Mouse (Mus musculus): ENCODE results near the gene Gm884. TPM values are rescaled to one million over a fixed set of nuclear protein-coding genes. Genes with fewer than 3 reads are reported as not detected.

Gene Gm884
- polyA plus RNA-seq, 1 experiment from 2014 or later: not detected

DNA sequence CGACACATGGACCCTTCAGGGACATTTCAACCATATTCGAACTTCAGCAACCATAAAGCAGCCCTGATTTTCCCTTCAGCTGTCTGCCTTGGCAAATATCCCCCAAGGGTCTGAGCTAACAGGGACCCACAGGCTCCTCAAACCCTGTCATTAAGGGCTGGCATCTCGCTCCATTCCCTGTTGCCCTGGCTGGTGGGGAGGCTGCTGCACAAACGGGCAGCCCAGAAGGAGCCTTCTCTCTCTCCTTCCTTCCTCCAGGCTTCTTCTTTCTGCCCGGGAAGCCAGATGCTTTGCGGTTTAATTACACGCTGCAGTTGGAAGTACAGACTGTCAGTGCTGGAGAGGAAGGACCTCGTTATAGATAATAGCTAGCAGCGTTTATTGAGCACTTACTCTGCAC, 22.3 kb upstream of the Gm884 start:
- 79% methylated on average over 9 of the region's 9 CpGs for WGBS
- peaks cover 6% of the 10 kb centered on the region; the same call in 1 of the 2 replicates for H3K27me3 ChIP-seq (ENCODE audit: control insufficient read depth, insufficient read depth, low read length)
- H3K4me1 ChIP-seq (replicated peaks; ENCODE audit: control insufficient read depth, insufficient read depth, low read length): no peaks in the 10 kb centered on the region

DNA sequence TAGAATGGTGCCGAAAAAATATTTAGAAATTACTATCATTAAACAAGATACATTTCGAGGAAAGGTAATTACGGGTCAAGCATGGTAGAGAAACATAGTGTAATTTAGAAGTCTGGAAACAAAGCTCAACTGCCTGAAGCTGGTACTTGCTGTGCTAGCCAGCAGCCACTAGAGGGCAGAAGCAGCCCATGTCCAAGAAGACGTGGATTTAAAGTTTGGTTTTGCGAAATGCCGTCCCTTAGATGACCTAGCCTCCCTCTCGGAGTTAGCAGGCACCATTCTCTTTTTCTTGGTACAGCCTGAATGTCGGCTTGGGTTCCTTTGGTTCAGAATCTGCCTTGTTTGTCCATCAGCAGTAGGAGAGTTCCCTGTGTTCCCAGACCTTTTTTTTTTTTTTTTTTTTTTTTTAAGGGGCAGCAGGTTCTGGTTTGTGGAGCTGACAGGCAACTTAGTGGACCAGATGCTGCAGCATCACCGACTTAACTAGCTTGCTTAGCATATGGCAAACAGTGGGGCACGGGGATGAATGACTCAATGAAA, 18.5 kb upstream of the Gm884 start:
- peak; percentile 81 for DNase-seq (ENCODE audit: low spot score)
- Histone ChIP-seq H3K36me3 (ENCODE audit: control insufficient read depth, insufficient read depth, low read length) (no peaks in the 10 kb centered on the region), H3K27ac (ENCODE audit: low read depth, low read length) (no peak overlapping the region), H3K4me2 (replicated peaks; ENCODE audit: low read depth, low read length) (peak overlapping the region; percentile 24; the same call in 1 of the 2 replicates), H3K4me3 (ENCODE audit: low read depth, low read length) (no peak overlapping the region), H3K9ac (ENCODE audit: low read depth, low read length) (no peak overlapping the region), H3K27me3 (ENCODE audit: control insufficient read depth, insufficient read depth, low read length) (0 out of 2 replicates have a peak, but pooled peaks cover 2% of the 10 kb centered on the region), H3K4me1 (replicated peaks; ENCODE audit: control insufficient read depth, insufficient read depth, low read length) (no peaks in the 10 kb centered on the region), H3K9me3 (ENCODE audit: control insufficient read depth, low read length) (no peaks in the 10 kb centered on the region)
- 7% methylated on average over 10 of the region's 10 CpGs for WGBS
- ATAC-seq (ENCODE audit: low FRiP score): no peak

More for the DNA sequence above, 22.3 kb upstream of the Gm884 start:
- Histone ChIP-seq H3K4me3 (ENCODE audit: low read depth, low read length) (no peak overlapping the region), H3K9me3 (ENCODE audit: control insufficient read depth, low read length) (no peaks in the 10 kb centered on the region), H3K36me3 (ENCODE audit: control insufficient read depth, insufficient read depth, low read length) (no peaks in the 10 kb centered on the region), H3K4me2 (replicated peaks; ENCODE audit: low read depth, low read length) (no peak overlapping the region), H3K27ac (ENCODE audit: low read depth, low read length) (no peak overlapping the region), H3K9ac (ENCODE audit: low read depth, low read length) (no peak overlapping the region)
- ATAC-seq (ENCODE audit: low FRiP score) (no peak), DNase-seq (ENCODE audit: low spot score) (no peak)

DNA sequence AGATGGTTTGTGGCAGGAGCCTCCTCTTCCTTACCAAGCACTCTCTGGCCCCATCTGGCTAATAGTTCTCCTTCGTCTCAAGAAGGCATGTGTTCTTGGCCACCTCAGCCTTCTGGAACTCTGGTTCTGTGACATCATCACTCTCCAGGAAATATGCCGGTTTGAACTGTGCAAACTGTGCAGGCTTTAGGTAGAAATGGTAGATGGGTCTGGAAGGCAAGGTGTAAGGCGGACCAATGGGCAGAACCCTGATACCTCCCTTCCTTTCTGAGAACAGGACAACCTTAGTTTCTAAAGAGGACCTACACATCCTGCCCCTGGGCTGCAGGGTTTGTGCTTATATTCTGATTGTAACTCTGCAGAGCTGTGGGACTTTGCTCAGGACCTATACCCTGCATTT, 17.9 kb upstream of the Gm884 start, which contains the start of gene Lyzl6:
Gene Lyzl6, minus strand, starts transcription at position 101 of the 400 bp plus-strand sequence.
- Histone ChIP-seq H3K27ac (ENCODE audit: low read depth, low read length) (no peak within 1 kb of the TSS), H3K4me2 (replicated peaks; ENCODE audit: low read depth, low read length) (peak within 1 kb of the TSS; percentile 24; the same call in 1 of the 2 replicates), H3K4me1 (replicated peaks; ENCODE audit: control insufficient read depth, insufficient read depth, low read length) (no peaks in the 10 kb centered on the region), H3K27me3 (ENCODE audit: control insufficient read depth, insufficient read depth, low read length) (0 out of 2 replicates have a peak, but pooled peaks cover 2% of the 10 kb centered on the region), H3K4me3 (ENCODE audit: low read depth, low read length) (no peak within 1 kb of the TSS), H3K9ac (ENCODE audit: low read depth, low read length) (no peak within 1 kb of the TSS), H3K36me3 (ENCODE audit: control insufficient read depth, insufficient read depth, low read length) (no peaks in the 10 kb centered on the region), H3K9me3 (ENCODE audit: control insufficient read depth, low read length) (no peaks in the 10 kb centered on the region)
- ATAC-seq (ENCODE audit: low FRiP score) (no peak), DNase-seq (ENCODE audit: low spot score) (no peak)
- WGBS: 76% methylated on average over 3 of the region's 3 CpGs

DNA sequence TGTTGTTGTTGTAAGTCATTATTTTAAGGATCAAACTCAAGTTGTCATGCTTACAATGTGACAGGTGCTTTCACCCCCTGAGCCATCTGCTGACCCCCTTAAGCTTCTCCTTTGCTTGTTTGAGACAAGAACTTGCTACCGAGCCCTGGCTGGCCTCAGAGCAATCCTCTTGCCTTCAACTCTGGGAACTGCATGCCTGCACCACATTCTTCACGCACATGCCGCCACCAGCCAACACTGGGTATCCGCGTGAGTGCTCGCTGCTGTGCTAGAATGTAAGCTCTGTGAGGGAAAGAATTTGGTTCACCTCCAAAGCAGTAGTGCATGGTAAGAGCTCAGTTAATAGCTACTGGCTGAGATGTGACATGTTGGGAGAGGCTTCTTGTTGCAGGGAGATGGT, 15.3 kb upstream of the Gm884 start:
- DNase-seq (ENCODE audit: low spot score): no peak
- H3K9ac ChIP-seq (ENCODE audit: low read depth, low read length): no peak overlapping the region
- no peaks in the 10 kb centered on the region for H3K4me1 ChIP-seq (replicated peaks; ENCODE audit: control insufficient read depth, insufficient read depth, low read length)
- no peaks in the 10 kb centered on the region for H3K9me3 ChIP-seq (ENCODE audit: control insufficient read depth, low read length)
- 0 out of 2 replicates have a peak, but pooled peaks cover 2% of the 10 kb centered on the region for H3K27me3 ChIP-seq (ENCODE audit: control insufficient read depth, insufficient read depth, low read length)
- 90% methylated on average over 6 of the region's 6 CpGs for WGBS
- no peak overlapping the region for H3K4me3 ChIP-seq (ENCODE audit: low read depth, low read length)
- no peak for ATAC-seq (ENCODE audit: low FRiP score)
- H3K36me3 ChIP-seq (ENCODE audit: control insufficient read depth, insufficient read depth, low read length): no peaks in the 10 kb centered on the region
- H3K4me2 ChIP-seq (replicated peaks; ENCODE audit: low read depth, low read length): no peak overlapping the region
- H3K27ac ChIP-seq (ENCODE audit: low read depth, low read length): no peak overlapping the region

DNA sequence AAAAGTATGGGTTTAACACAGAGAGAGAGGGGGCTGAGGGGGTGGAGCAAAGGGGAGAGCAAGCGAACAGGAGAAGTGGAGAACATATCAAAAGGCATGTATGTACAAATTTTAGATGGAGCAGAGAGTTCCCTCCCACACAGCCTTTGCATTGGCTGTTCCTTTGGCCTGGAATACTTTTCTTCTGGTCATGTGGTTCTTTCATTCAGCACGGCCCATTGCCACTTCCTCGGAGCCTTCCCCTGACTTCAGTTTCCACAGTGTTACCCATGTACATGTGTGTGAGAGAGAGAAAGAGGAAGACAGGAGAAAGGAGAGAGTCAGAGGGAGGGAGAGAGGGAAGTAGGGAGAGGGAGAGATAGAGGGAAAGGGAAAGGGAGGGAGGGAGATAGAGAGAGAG, 14.5 kb upstream of the Gm884 start:
- DNase-seq (ENCODE audit: low spot score) (no peak), ATAC-seq (ENCODE audit: low FRiP score) (no peak)
- H3K4me1 ChIP-seq (replicated peaks; ENCODE audit: control insufficient read depth, insufficient read depth, low read length): no peaks in the 10 kb centered on the region
- 0 out of 2 replicates have a peak, but pooled peaks cover 2% of the 10 kb centered on the region for H3K27me3 ChIP-seq (ENCODE audit: control insufficient read depth, insufficient read depth, low read length)
- WGBS: 87% methylated on average over 3 of the region's 3 CpGs
- H3K9ac ChIP-seq (ENCODE audit: low read depth, low read length): no peak overlapping the region
- no peak overlapping the region for H3K4me3 ChIP-seq (ENCODE audit: low read depth, low read length)
- no peaks in the 10 kb centered on the region for H3K9me3 ChIP-seq (ENCODE audit: control insufficient read depth, low read length)
- H3K36me3 ChIP-seq (ENCODE audit: control insufficient read depth, insufficient read depth, low read length): no peaks in the 10 kb centered on the region
- H3K27ac ChIP-seq (ENCODE audit: low read depth, low read length): no peak overlapping the region
- H3K4me2 ChIP-seq (replicated peaks; ENCODE audit: low read depth, low read length): no peak overlapping the region

- no peaks in the 10 kb centered on the region for H3K9me3 ChIP-seq (ENCODE audit: control insufficient read depth, low read length)
- no peak overlapping the region for H3K4me2 ChIP-seq (replicated peaks; ENCODE audit: low read depth, low read length)
- no peak for ATAC-seq (ENCODE audit: low FRiP score)
- no peaks in the 10 kb centered on the region for H3K36me3 ChIP-seq (ENCODE audit: control insufficient read depth, insufficient read depth, low read length)
- no peak overlapping the region for H3K9ac ChIP-seq (ENCODE audit: low read depth, low read length)
- WGBS: 90% methylated on average over 7 of the region's 7 CpGs
- 0 out of 2 replicates have a peak, but pooled peaks cover 2% of the 10 kb centered on the region for H3K27me3 ChIP-seq (ENCODE audit: control insufficient read depth, insufficient read depth, low read length)
- no peak overlapping the region for H3K27ac ChIP-seq (ENCODE audit: low read depth, low read length)
- H3K4me3 ChIP-seq (ENCODE audit: low read depth, low read length): no peak overlapping the region
- DNase-seq (ENCODE audit: low spot score): no peak
- H3K4me1 ChIP-seq (replicated peaks; ENCODE audit: control insufficient read depth, insufficient read depth, low read length): no peaks in the 10 kb centered on the region
These were observed 13.9 kb upstream of the Gm884 start for GRCm38 (mm10) chr11:103634806-103635205.

DNA sequence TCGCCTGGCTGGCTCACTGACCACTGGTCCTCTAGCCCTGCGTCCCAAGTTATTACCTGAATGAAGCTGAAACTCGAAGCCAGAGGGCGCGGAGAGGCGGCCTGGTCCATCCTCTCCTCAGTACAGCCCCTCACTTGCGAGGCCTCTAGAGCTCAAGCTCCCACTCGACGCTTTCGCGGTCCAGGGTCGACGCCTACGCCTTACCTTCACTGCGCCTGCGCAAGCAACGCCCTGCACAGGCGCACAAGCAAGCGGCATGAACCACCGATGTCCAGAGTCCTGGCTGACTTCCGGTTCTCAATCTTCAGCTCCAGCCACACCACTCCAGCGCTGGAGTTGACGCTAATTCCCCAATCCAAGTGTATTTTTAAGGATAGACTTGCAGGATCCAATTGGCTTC, 6.5 kb upstream of the Gm884 start:
- Histone ChIP-seq H3K4me3 (ENCODE audit: low read depth, low read length) (no peak overlapping the region), H3K9me3 (ENCODE audit: control insufficient read depth, low read length) (no peaks in the 10 kb centered on the region), H3K27ac (ENCODE audit: low read depth, low read length) (no peak overlapping the region), H3K4me2 (replicated peaks; ENCODE audit: low read depth, low read length) (no peak overlapping the region), H3K36me3 (ENCODE audit: control insufficient read depth, insufficient read depth, low read length) (no peaks in the 10 kb centered on the region), H3K27me3 (ENCODE audit: control insufficient read depth, insufficient read depth, low read length) (no peaks in the 10 kb centered on the region), H3K4me1 (replicated peaks; ENCODE audit: control insufficient read depth, insufficient read depth, low read length) (no peaks in the 10 kb centered on the region), H3K9ac (ENCODE audit: low read depth, low read length) (no peak overlapping the region)
- DNase-seq (ENCODE audit: low spot score) (no peak), ATAC-seq (ENCODE audit: low FRiP score) (no peak)
- 89% methylated on average over 23 of the region's 23 CpGs for WGBS

DNA sequence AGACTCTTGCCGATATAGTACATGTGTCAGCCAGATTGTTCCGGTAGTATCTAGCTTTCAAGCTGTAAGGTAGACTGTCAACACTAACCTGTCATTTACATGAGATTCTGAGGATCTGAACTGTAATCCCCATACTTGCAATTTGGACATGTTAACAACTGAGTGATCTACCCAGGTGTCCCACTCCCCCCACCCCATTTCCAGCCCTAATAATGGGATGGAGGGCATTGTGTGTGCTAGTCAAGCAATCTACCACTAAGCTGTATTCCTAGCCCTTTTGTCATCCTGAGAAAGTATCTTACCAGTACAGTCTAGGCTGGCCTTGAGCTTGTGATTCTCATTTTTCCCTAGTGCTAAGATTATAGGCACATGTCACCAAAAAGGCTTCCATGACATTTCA, 10.2 kb downstream of the Gm884 start:
- Histone ChIP-seq H3K4me1 (replicated peaks; ENCODE audit: control insufficient read depth, insufficient read depth, low read length) (no peaks in the 10 kb centered on the region), H3K9ac (ENCODE audit: low read depth, low read length) (no peak overlapping the region), H3K4me3 (ENCODE audit: low read depth, low read length) (no peak overlapping the region), H3K27ac (ENCODE audit: low read depth, low read length) (no peak overlapping the region), H3K27me3 (ENCODE audit: control insufficient read depth, insufficient read depth, low read length) (no peaks in the 10 kb centered on the region), H3K4me2 (replicated peaks; ENCODE audit: low read depth, low read length) (no peak overlapping the region), H3K36me3 (ENCODE audit: control insufficient read depth, insufficient read depth, low read length) (no peaks in the 10 kb centered on the region), H3K9me3 (ENCODE audit: control insufficient read depth, low read length) (no peaks in the 10 kb centered on the region)
- no peak for ATAC-seq (ENCODE audit: low FRiP score)
- 87% methylated on average over 2 of the region's 2 CpGs for WGBS
- DNase-seq (ENCODE audit: low spot score): no peak

DNA sequence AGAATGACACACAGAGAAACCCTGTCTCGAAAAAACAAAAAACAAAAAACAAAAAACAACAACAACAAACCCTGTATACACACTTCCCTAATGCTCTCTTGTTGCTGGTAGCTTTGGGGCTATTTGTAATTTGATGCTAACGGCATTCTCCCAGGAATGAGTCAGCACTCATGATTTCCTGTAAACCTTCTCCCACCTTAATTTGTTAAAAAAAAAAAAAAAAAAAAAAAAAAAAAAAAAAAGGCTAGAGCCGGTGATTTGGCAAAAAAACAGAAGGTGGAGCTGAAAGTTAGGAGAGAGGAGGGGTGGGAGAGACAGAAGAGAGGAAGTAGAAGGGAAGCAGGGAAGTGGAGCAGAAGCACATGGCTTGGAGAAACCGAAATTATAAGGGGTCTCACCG, 14.3 kb downstream of the Gm884 start:
- H3K27ac ChIP-seq (ENCODE audit: low read depth, low read length): no peak overlapping the region
- no peak overlapping the region for H3K9ac ChIP-seq (ENCODE audit: low read depth, low read length)
- 68% methylated on average over 5 of the region's 5 CpGs for WGBS
- no peak overlapping the region for H3K4me3 ChIP-seq (ENCODE audit: low read depth, low read length)
- H3K36me3 ChIP-seq (ENCODE audit: control insufficient read depth, insufficient read depth, low read length): no peaks in the 10 kb centered on the region
- no peaks in the 10 kb centered on the region for H3K27me3 ChIP-seq (ENCODE audit: control insufficient read depth, insufficient read depth, low read length)
- DNase-seq (ENCODE audit: low spot score) (no peak), ATAC-seq (ENCODE audit: low FRiP score) (no peak)
- H3K4me2 ChIP-seq (replicated peaks; ENCODE audit: low read depth, low read length): no peak overlapping the region
- no peaks in the 10 kb centered on the region for H3K9me3 ChIP-seq (ENCODE audit: control insufficient read depth, low read length)
- no peaks in the 10 kb centered on the region for H3K4me1 ChIP-seq (replicated peaks; ENCODE audit: control insufficient read depth, insufficient read depth, low read length)

Measured in hindbrain, embryonic 11.5 days (tissue).